Comparison of ENCODE assay signal across 12 mouse cellular contexts in the genomic region with DNA sequence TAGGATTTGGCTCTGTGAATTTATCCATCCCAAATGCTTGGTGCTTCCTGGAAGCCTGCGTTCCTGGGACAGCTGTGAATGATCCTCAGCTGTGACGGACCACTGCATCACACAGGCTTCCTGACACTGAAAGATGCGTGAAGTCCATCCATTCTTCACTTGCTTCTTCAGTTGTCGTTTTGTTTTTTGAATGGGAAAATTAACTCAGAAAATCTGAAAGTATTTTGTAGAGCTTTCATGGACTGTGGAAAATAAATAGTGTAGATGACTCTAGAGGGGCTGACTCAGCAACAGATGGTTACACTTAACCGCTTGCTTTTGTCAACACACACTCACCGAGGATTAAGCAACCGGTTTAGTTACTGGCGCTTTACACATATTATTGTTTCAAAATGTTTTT.
DNase-seq lines count a peak whose midpoint lies in the region; ATAC-seq and TF ChIP-seq lines count a peak whose summit lies in the region.
"Had no signal": no experiment of that assay in that cellular context is flagged by ENCODE, and none has a peak within 500 bp of the region (broad histone marks: within the 10 kb centered on the region; RNA-seq: fewer than 3 reads in every experiment).

No protein-coding gene starts in this region.

- peak; percentile 12 for DNase-seq in kidney, postnatal 10 days
- DNase-seq in kidney, adult 2 months, result no peak
- peak; percentile 34 for DNase-seq in embryo, embryonic 10.5 days (ENCODE audit: low spot score)
- DNase-seq in gastrocnemius, postnatal 14 days, result peak; percentile 5
- no peak for DNase-seq in liver, postnatal 0 days
- DNase-seq: cerebellum, postnatal 25 days had no signal

- 68% methylated on average over 8 of the region's 8 CpGs for WGBS in kidney, adult 2 months
- WGBS in lung, embryonic 16.5 days, result 43% methylated on average over 8 of the region's 8 CpGs
- 76% methylated on average over 8 of the region's 8 CpGs for WGBS in liver, embryonic 12.5 days (ENCODE audit: insufficient replicate concordance)
- 77% methylated on average over 8 of the region's 8 CpGs for WGBS in liver, postnatal 0 days (ENCODE audit: insufficient replicate concordance)

- H3K27ac ChIP-seq in kidney, adult 2 months (ENCODE audit: insufficient read depth, low read depth, low read length), result no peak overlapping the region
- H3K27ac ChIP-seq in lung, embryonic 16.5 days (ENCODE audit: low read length), result peak overlapping the region; percentile 52
- H3K27ac ChIP-seq in liver, embryonic 12.5 days, result no peak overlapping the region
- no peak overlapping the region for H3K27ac ChIP-seq in liver, postnatal 0 days (ENCODE audit: low read depth)
- H3K27ac ChIP-seq: forebrain, embryonic 15.5 days; hindbrain, embryonic 13.5 days had no signal

- no peak overlapping the region for H3K4me3 ChIP-seq in kidney, adult 2 months (ENCODE audit: insufficient read depth, low read depth, low read length)
- H3K4me3 ChIP-seq in lung, embryonic 16.5 days (ENCODE audit: low read length), result 0 out of 2 replicates have a peak overlapping the region, but pooled peaks have one; percentile 6
- no peak overlapping the region for H3K4me3 ChIP-seq in liver, embryonic 12.5 days
- no peak overlapping the region for H3K4me3 ChIP-seq in liver, postnatal 0 days (ENCODE audit: low read depth, low read length)
- H3K4me3 ChIP-seq: forebrain, embryonic 15.5 days; hindbrain, embryonic 13.5 days had no signal

- TF ChIP-seq POLR2A in kidney, adult 2 months (IDR thresholded peaks at IDR 0.05; ENCODE audit: low read depth, low read length), result no peak

- TF ChIP-seq CTCF in kidney, adult 2 months (conservative IDR thresholded peaks at IDR 0.05; ENCODE audit: insufficient read depth, insufficient read length, low read depth, low read length), result no peak
- no peak for TF ChIP-seq CTCF in liver, postnatal 0 days (IDR thresholded peaks at IDR 0.05; ENCODE audit: low read depth)

- peak; percentile 97 for ATAC-seq in lung, embryonic 16.5 days (ENCODE audit: low read depth)
- ATAC-seq in granulocyte monocyte progenitor cell, adult 5-6 weeks (replicated peaks; ENCODE audit: poor library complexity, severe bottlenecking), result no peak
- ATAC-seq in liver, embryonic 12.5 days, result no peak
- no peak for ATAC-seq in liver, postnatal 0 days
- ATAC-seq: CD4-positive, CD25-positive, alpha-beta regulatory T cell, adult 4 months; forebrain, embryonic 15.5 days had no signal

- H3K27me3 ChIP-seq in kidney, adult 2 months (replicated peaks; ENCODE audit: control insufficient read depth, insufficient read depth, low read length), result no peaks in the 10 kb centered on the region
- no peaks in the 10 kb centered on the region for H3K27me3 ChIP-seq in lung, embryonic 16.5 days (ENCODE audit: control insufficient read depth, insufficient read depth, low read depth, low read length)
- no peaks in the 10 kb centered on the region for H3K27me3 ChIP-seq in liver, embryonic 12.5 days (replicated peaks)
- H3K27me3 ChIP-seq in liver, postnatal 0 days (ENCODE audit: insufficient read depth, low read length), result no peaks in the 10 kb centered on the region
- H3K27me3 ChIP-seq: forebrain, embryonic 15.5 days; hindbrain, embryonic 13.5 days had no signal

- H3K9me3 ChIP-seq in lung, embryonic 16.5 days (ENCODE audit: control insufficient read depth, low read length), result no peaks in the 10 kb centered on the region
- no peaks in the 10 kb centered on the region for H3K9me3 ChIP-seq in liver, embryonic 12.5 days (replicated peaks)
- no peaks in the 10 kb centered on the region for H3K9me3 ChIP-seq in liver, postnatal 0 days (ENCODE audit: low read length)
- H3K9me3 ChIP-seq: forebrain, embryonic 15.5 days; hindbrain, embryonic 13.5 days had no signal

- H3K4me2 ChIP-seq in lung, embryonic 16.5 days (ENCODE audit: low read depth, low read length), result no peak overlapping the region; the same call in 1 of the 2 replicates
- no peak overlapping the region for H3K4me2 ChIP-seq in liver, embryonic 12.5 days
- no peak overlapping the region for H3K4me2 ChIP-seq in liver, postnatal 0 days (ENCODE audit: low read depth, low read length)
- H3K4me2 ChIP-seq: forebrain, embryonic 15.5 days; hindbrain, embryonic 13.5 days had no signal

- H3K9ac ChIP-seq in lung, embryonic 16.5 days (ENCODE audit: low read length), result no peak overlapping the region
- no peak overlapping the region for H3K9ac ChIP-seq in liver, embryonic 12.5 days
- no peak overlapping the region for H3K9ac ChIP-seq in liver, postnatal 0 days (replicated peaks)
- H3K9ac ChIP-seq: forebrain, embryonic 15.5 days; hindbrain, embryonic 13.5 days had no signal

- no peaks in the 10 kb centered on the region for H3K4me1 ChIP-seq in kidney, adult 2 months (ENCODE audit: control insufficient read depth, insufficient read depth, low read length)
- H3K4me1 ChIP-seq in lung, embryonic 16.5 days (replicated peaks; ENCODE audit: control insufficient read depth, insufficient read depth, low read length), result no peaks in the 10 kb centered on the region
- H3K4me1 ChIP-seq in liver, embryonic 12.5 days, result no peaks in the 10 kb centered on the region
- no peaks in the 10 kb centered on the region for H3K4me1 ChIP-seq in liver, postnatal 0 days (ENCODE audit: insufficient read depth)
- H3K4me1 ChIP-seq: forebrain, embryonic 15.5 days; hindbrain, embryonic 13.5 days had no signal

- intact Hi-C loops in gastrocnemius, postnatal 14 days (cut with DNase I; ENCODE audit: low total_unique reads), result no loop called here

- no peaks in the 10 kb centered on the region for H3K36me3 ChIP-seq in kidney, adult 2 months (ENCODE audit: control insufficient read depth, insufficient read depth, low read length)
- H3K36me3 ChIP-seq in lung, embryonic 16.5 days (ENCODE audit: control insufficient read depth, insufficient read depth, low read length), result no peaks in the 10 kb centered on the region
- no peaks in the 10 kb centered on the region for H3K36me3 ChIP-seq in liver, embryonic 12.5 days
- H3K36me3 ChIP-seq in liver, postnatal 0 days (replicated peaks; ENCODE audit: insufficient read depth, low read length), result no peaks in the 10 kb centered on the region
- H3K36me3 ChIP-seq: forebrain, embryonic 15.5 days; hindbrain, embryonic 13.5 days had no signal

- TF ChIP-seq EP300 in liver, postnatal 0 days (IDR thresholded peaks at IDR 0.05; ENCODE audit: low read depth), result no peak

Comparison
In these comparisons a context has a peak if more than half of its experiments do, and no peak if none do; other contexts are left out.
1. DNase-seq: peak in kidney, postnatal 10 days (single experiment), embryo, embryonic 10.5 days (single experiment) and gastrocnemius, postnatal 14 days (single experiment); none in kidney, adult 2 months (single experiment) and liver, postnatal 0 days (single experiment).